8 mouse cellular contexts compared by ENCODE assay signal in the genomic region with DNA sequence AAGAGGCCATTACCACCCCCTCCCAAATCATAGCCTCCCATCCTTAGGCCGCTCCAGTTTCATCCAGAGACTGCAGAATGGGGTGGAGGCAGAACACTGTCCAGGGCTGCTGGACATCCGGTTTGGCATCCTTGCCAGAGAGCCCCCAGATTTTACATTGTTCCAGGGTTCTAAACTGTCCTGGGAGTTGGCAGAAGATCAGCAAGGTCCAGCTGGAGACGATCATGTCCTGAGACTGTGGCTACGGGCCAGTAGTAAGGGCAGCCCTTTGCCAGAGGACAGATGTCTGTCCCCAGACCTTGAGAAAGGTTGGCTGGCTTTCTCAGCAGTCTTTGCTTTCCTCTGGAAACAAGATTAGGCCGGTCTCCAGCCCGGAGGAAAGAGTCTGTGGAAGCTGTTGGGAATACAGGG. TPM values are rescaled to one million over a fixed set of nuclear protein-coding genes. Genes with fewer than 3 reads are reported as not detected.
A peak's percentile ranks its signal among the peaks of the same experiment; 100 is the strongest.
DNase-seq lines count a peak whose midpoint lies in the region; ATAC-seq and TF ChIP-seq lines count a peak whose summit lies in the region.

No protein-coding gene starts in this region.

- TF ChIP-seq CTCF in intestine, postnatal 0 days (IDR thresholded peaks at IDR 0.05; ENCODE audit: low read depth), result no peak

- peak overlapping the region; percentile 18 for H3K4me3 ChIP-seq in megakaryocyte, embryonic 14.5 days (replicated peaks)
- H3K4me3 ChIP-seq in intestine, postnatal 0 days (ENCODE audit: low read depth, low read length), result peak overlapping the region; percentile 40

- peaks cover 19% of the 10 kb centered on the region for H3K4me1 ChIP-seq in megakaryocyte, embryonic 14.5 days
- H3K4me1 ChIP-seq in intestine, postnatal 0 days (replicated peaks; ENCODE audit: control insufficient read depth, insufficient read depth, low read length), result peaks cover 24% of the 10 kb centered on the region; the same call in 1 of the 2 replicates

- peak overlapping the region; percentile 27; the same call in 1 of the 2 replicates for H3K9ac ChIP-seq in intestine, postnatal 0 days (ENCODE audit: low read depth, low read length)

- no peak for ATAC-seq in megakaryocyte, adult 5-6 weeks (ENCODE audit: poor library complexity, severe bottlenecking)
- ATAC-seq in intestine, postnatal 0 days, result no peak
- no peak for ATAC-seq in activated CD4-positive, CD25-positive, alpha-beta regulatory T cell, adult 4 months

- peaks cover 59% of the 10 kb centered on the region for H3K27me3 ChIP-seq in megakaryocyte, embryonic 14.5 days (replicated peaks)
- no peaks in the 10 kb centered on the region for H3K27me3 ChIP-seq in intestine, postnatal 0 days (replicated peaks; ENCODE audit: control insufficient read depth, insufficient read depth, low read length)

- DNase-seq in heart, adult 11 months, result peak; percentile 100
- DNase-seq in lung, postnatal 14 days, result peak; percentile 86
- no peak for DNase-seq in thymus, postnatal 25 days
- DNase-seq in right cerebral cortex, postnatal 4 days, result no peak

- whole genome bisulfite sequencing in intestine, postnatal 0 days, result 43% methylated on average over 6 of the region's 6 CpGs

- H3K9me3 ChIP-seq in megakaryocyte, embryonic 14.5 days, result no peaks in the 10 kb centered on the region
- no peaks in the 10 kb centered on the region for H3K9me3 ChIP-seq in intestine, postnatal 0 days (ENCODE audit: control insufficient read depth)

- H3K36me3 ChIP-seq in megakaryocyte, embryonic 14.5 days (replicated peaks; ENCODE audit: low read length), result no peaks in the 10 kb centered on the region
- peaks cover 8% of the 10 kb centered on the region; the same call in 1 of the 2 replicates for H3K36me3 ChIP-seq in intestine, postnatal 0 days (ENCODE audit: control insufficient read depth, insufficient read depth)

- peak overlapping the region; percentile 66 for H3K4me2 ChIP-seq in intestine, postnatal 0 days (replicated peaks; ENCODE audit: low read depth)

- peak overlapping the region; percentile 82 for H3K27ac ChIP-seq in intestine, postnatal 0 days (ENCODE audit: low read depth, low read length)

RNA-seq across cellular contexts. Expression of a gene that starts 2.6 kb away (rescaled TPM):
- polyA plus RNA-seq in megakaryocyte, embryonic 14.5 days (2012; ENCODE audit: insufficient read depth, low replicate concordance), result 0.97 TPM in 1 of 2 replicates, not detected in the other
- 0.80 and 0.83 TPM in 2 replicates for total RNA-seq in megakaryocyte, adult 5-6 weeks (2015)
- 2.2 and 3.0 TPM in 2 replicates for total RNA-seq in megakaryocyte, adult 5-6 weeks (2017)
- 42.5 and 42.8 TPM in 2 replicates for polyA plus RNA-seq in intestine, postnatal 0 days (2015; fragmentation: Nextera tagmentation; extraction: Ambion mirVana)
- polyA plus RNA-seq in activated CD4-positive, CD25-positive, alpha-beta regulatory T cell, adult 4 months (2017; shearing (Covaris generic)), result 10 to 100 TPM in 1 of 2 experiments, 1 to 10 TPM in 1; 7.5 to 10.5 TPM

RNA-seq across cellular contexts. Expression of a gene that starts 54.7 kb away (rescaled TPM):
- polyA plus RNA-seq in megakaryocyte, embryonic 14.5 days (2012; ENCODE audit: insufficient read depth, low replicate concordance), result not detected in 2 replicates
- not detected in 2 replicates for total RNA-seq in megakaryocyte, adult 5-6 weeks (2015)
- not detected in 2 replicates for total RNA-seq in megakaryocyte, adult 5-6 weeks (2017)
- not detected in 2 replicates for polyA plus RNA-seq in intestine, postnatal 0 days (2015; fragmentation: Nextera tagmentation; extraction: Ambion mirVana)
- not detected for polyA plus RNA-seq in activated CD4-positive, CD25-positive, alpha-beta regulatory T cell, adult 4 months (2017; shearing (Covaris generic))

Comparison
In these comparisons a context has a peak if more than half of its experiments do, and no peak if none do; other contexts are left out.
1. DNase-seq: peak in heart, adult 11 months (single experiment) and lung, postnatal 14 days (single experiment); none in thymus, postnatal 25 days (single experiment) and right cerebral cortex, postnatal 4 days (single experiment).